Mouse (Mus musculus): ENCODE results near the gene Hnrnph3.

GRCm38 (mm10) chr10:63024580-63024910, 528 bp upstream of the Hnrnph3 start:
- TF ChIP-seq CTCF (IDR thresholded peaks at IDR 0.05; ENCODE audit: control insufficient read depth, insufficient read depth, insufficient replicate concordance, low read depth, low read length) (no peak; the same call in 1 of the 2 replicates), POLR2A (IDR thresholded peaks at IDR 0.05; ENCODE audit: control insufficient read depth, low read depth, low read length) (no peak)
